Mouse (Mus musculus): ENCODE measurements around the gene Slfn5.

- TF ChIP-seq POLR2A (IDR thresholded peaks at IDR 0.05; ENCODE audit: low read depth, low read length) = no peak
- no peak for TF ChIP-seq CHD1 (IDR thresholded peaks at IDR 0.05; ENCODE audit: low read depth, low read length)
- no peak for TF ChIP-seq MAX (IDR thresholded peaks at IDR 0.05; ENCODE audit: low read length)
- TF ChIP-seq NELFE (IDR thresholded peaks at IDR 0.05; ENCODE audit: low read depth, low read length) = no peak
- TF ChIP-seq E2F4 (IDR thresholded peaks at IDR 0.05; ENCODE audit: insufficient replicate concordance, low read depth, low read length) = no peak
- no peak for TF ChIP-seq RAD21 (IDR thresholded peaks at IDR 0.05; ENCODE audit: low read depth, low read length)
- TF ChIP-seq CTCF (conservative IDR thresholded peaks at IDR 0.05 in 1 of 2, IDR thresholded peaks at IDR 0.05 in 1 of 2; ENCODE audit: low read depth in 2 of 2, low read length in 2 of 2) = no peak
- TF ChIP-seq MEF2A (IDR thresholded peaks at IDR 0.05; ENCODE audit: borderline replicate concordance, low read depth, low read length) = no peak
- TF ChIP-seq HCFC1 (IDR thresholded peaks at IDR 0.05; ENCODE audit: low read depth, low read length) = no peak
Measured at GRCm38 (mm10) chr11:82933186-82933585, 18.0 kb upstream of the Slfn5 start.
